Mouse (Mus musculus): ENCODE data around the gene Fam131c.

DNA sequence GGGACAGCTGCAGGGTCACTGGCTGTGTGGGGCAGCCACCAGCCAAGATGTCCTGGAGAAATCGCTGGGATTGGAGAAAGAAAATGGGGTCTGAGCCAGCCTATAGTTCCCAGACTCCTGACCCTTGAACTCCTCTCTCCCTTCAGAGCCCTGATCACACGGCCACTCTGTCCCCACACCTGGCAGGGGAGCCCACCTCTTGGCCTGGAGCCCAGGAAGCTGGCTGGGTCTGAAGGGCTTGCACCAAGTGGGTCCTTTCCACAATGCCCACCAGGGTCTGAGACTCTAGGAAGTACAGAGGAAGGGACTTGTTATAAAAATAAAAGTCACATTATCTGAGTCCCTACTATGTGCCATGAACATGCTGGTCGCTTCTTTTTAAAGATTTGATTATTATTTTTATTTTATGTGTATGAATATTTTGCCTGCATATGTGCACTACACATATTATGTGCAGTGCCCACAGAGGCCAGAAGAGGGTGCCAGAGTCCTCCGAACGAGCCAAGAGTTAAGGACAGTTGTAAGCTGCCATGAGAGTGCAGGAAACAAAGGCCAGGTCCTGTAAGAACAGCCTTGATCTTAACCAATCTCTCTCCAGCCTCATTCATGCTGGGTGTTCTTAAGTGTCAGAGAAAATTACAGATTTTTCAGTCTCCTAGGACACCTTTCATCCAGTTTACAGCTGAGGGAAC is 19.2 kb downstream of the Fam131c start:
- TF ChIP-seq ZNF384 (IDR thresholded peaks at IDR 0.05; ENCODE audit: low read depth, low read length) (no peak), POLR2A (IDR thresholded peaks at IDR 0.05; ENCODE audit: low read depth, low read length) (no peak), CTCF (conservative IDR thresholded peaks at IDR 0.05 in 1 of 2, IDR thresholded peaks at IDR 0.05 in 1 of 2; ENCODE audit: low read depth in 2 of 2, low read length in 2 of 2) (peak; percentile 62 to 89), MXI1 (IDR thresholded peaks at IDR 0.05; ENCODE audit: low read depth, low read length) (no peak), GABPA (IDR thresholded peaks at IDR 0.05; ENCODE audit: insufficient replicate concordance, low read depth, low read length) (no peak), ELF1 (IDR thresholded peaks at IDR 0.05; ENCODE audit: low read depth, low read length) (no peak), TCF12 (IDR thresholded peaks at IDR 0.05; ENCODE audit: low read depth, low read length) (no peak), EP300 (IDR thresholded peaks at IDR 0.05; ENCODE audit: low read length) (no peak), CHD2 (IDR thresholded peaks at IDR 0.05; ENCODE audit: low read length) (no peak), MAX (IDR thresholded peaks at IDR 0.05; ENCODE audit: low read length) (no peak), NELFE (IDR thresholded peaks at IDR 0.05; ENCODE audit: low read depth, low read length) (no peak), BHLHE40 (IDR thresholded peaks at IDR 0.05; ENCODE audit: low read depth, low read length) (no peak), UBTF (IDR thresholded peaks at IDR 0.05; ENCODE audit: low read depth, low read length) (no peak)

Data from CH12.LX (cell line).